Mouse (Mus musculus) G1E (cell line): ENCODE data around the gene Nosip.

Source experiments
- CTCF ChIP-seq: IDR thresholded peaks from 2 replicates; pipeline ENCODE4 v1.5.1; 2012; ENCODE audit warnings: low read depth, low read length, inconsistent platforms, mixed read lengths
- GATA1 ChIP-seq: IDR thresholded peaks from 2 replicates; pipeline ENCODE4 v1.6.1; 2012; ENCODE audit warnings: borderline replicate concordance, low read length, inconsistent platforms, mixed read lengths
- POLR2AphosphoS5 ChIP-seq: IDR thresholded peaks from 2 replicates; pipeline ENCODE4 v1.6.1; 2012; ENCODE audit warnings: low read depth, low read length, inconsistent platforms; ENCODE audit not compliant: insufficient replicate concordance
- TAL1 ChIP-seq: conservative IDR thresholded peaks from 2 replicates; pipeline ENCODE4 v1.6.1; 2012; ENCODE audit warnings: low read depth, low read length, inconsistent platforms, mixed read lengths

GRCm38 (mm10) chr7:45033722-45034359, 28.4 kb upstream of the Nosip start:
- TF ChIP-seq CTCF (no peak), GATA1 (no peak), TAL1 (no peak), POLR2AphosphoS5 (no peak)
